Mouse (Mus musculus) midbrain, embryonic 13.5 days (tissue): ENCODE measurements at regions not wholly inside any gene's neighbourhood (a gene's known extent, or its start where the extent isn't known, plus 50 kb on each side); places are given as distances from the start of the nearest gene placed in this dataset.

Source experiments
- ATAC-seq: fragments of 200-750 bp; cut with Nextera tagmentation; 2 replicates; pipeline ENCODE4 v1.8.0; 2017; ENCODE audit warnings: mild to moderate bottlenecking, moderate TSS enrichment, moderate library complexity
- H3K27ac ChIP-seq: fragments of 300-500 bp; sonication (generic); 2 replicates; pipeline ENCODE4 v1.5.1; 2015; ENCODE audit warnings: inconsistent platforms, mild to moderate bottlenecking, moderate library complexity
- H3K27me3 ChIP-seq: fragments of 300-500 bp; sonication (generic); 2 replicates; pipeline ENCODE4 v1.6.1; 2015; ENCODE audit warnings: mild to moderate bottlenecking, inconsistent platforms
- H3K36me3 ChIP-seq: fragments of 300-500 bp; sonication (generic); 2 replicates; pipeline ENCODE4 v1.6.1; 2015; ENCODE audit warnings: mild to moderate bottlenecking, inconsistent platforms
- H3K4me1 ChIP-seq: fragments of 300-500 bp; sonication (generic); replicated peaks from 2 replicates; pipeline ENCODE4 v1.6.1; 2015; ENCODE audit warnings: inconsistent platforms
- H3K4me2 ChIP-seq: fragments of 300-500 bp; sonication (generic); replicated peaks from 2 replicates; pipeline ENCODE4 v1.6.1; 2015; ENCODE audit warnings: moderate library complexity, mild to moderate bottlenecking, inconsistent platforms
- H3K4me3 ChIP-seq: fragments of 300-500 bp; sonication (generic); replicated peaks from 2 replicates; pipeline ENCODE4 v1.5.1; 2015; ENCODE audit warnings: mild to moderate bottlenecking, inconsistent platforms
- H3K9ac ChIP-seq: fragments of 300-500 bp; sonication (generic); replicated peaks from 2 replicates; pipeline ENCODE4 v1.6.1; 2015; ENCODE audit warnings: mild to moderate bottlenecking, inconsistent platforms
- H3K9me3 ChIP-seq: fragments of 300-500 bp; sonication (generic); 2 replicates; pipeline ENCODE4 v1.6.1; 2016; ENCODE audit warnings: mild to moderate bottlenecking, inconsistent platforms
- WGBS: fragments of 180-500 bp; shearing (Covaris S2); methylation state at CpG from one replicate; pipeline ENCODE4 v1.1.7; 2015; 5-methylcytosine and 5-hydroxymethylcytosine counted together

GRCm38 (mm10) chr3:66646251-66646650, 334.9 kb upstream of the Rsrc1 start:
- Histone ChIP-seq H3K4me1 (0 out of 2 replicates have a peak, but pooled peaks cover 4% of the 10 kb centered on the region), H3K9me3 (no peaks in the 10 kb centered on the region), H3K27me3 (no peaks in the 10 kb centered on the region), H3K4me2 (no peak overlapping the region), H3K9ac (no peak overlapping the region), H3K27ac (no peak overlapping the region), H3K4me3 (no peak overlapping the region), H3K36me3 (no peaks in the 10 kb centered on the region)
- no peak for ATAC-seq
- whole genome bisulfite sequencing, result 44% methylated on average over 4 of the region's 4 CpGs

- Histone ChIP-seq H3K27ac (no peak overlapping the region), H3K9me3 (no peaks in the 10 kb centered on the region), H3K36me3 (no peaks in the 10 kb centered on the region), H3K4me3 (no peak overlapping the region), H3K9ac (no peak overlapping the region), H3K4me2 (no peak overlapping the region), H3K27me3 (no peaks in the 10 kb centered on the region), H3K4me1 (0 out of 2 replicates have a peak, but pooled peaks cover 4% of the 10 kb centered on the region)
- no peak for ATAC-seq
- 87% methylated on average over 4 of the region's 4 CpGs for WGBS
Measured at GRCm38 (mm10) chr3:66649271-66649670, 331.9 kb upstream of the Rsrc1 start.

GRCm38 (mm10) chr3:66650076-66650748, 331.0 kb upstream of the Rsrc1 start:
- H3K4me2 ChIP-seq, result no peak overlapping the region
- H3K36me3 ChIP-seq, result no peaks in the 10 kb centered on the region
- no peak overlapping the region for H3K9ac ChIP-seq
- WGBS, result 87% methylated on average over 15 of the region's 15 CpGs
- no peaks in the 10 kb centered on the region for H3K27me3 ChIP-seq
- no peak overlapping the region for H3K27ac ChIP-seq
- H3K4me3 ChIP-seq, result no peak overlapping the region
- 0 out of 2 replicates have a peak, but pooled peaks cover 4% of the 10 kb centered on the region for H3K4me1 ChIP-seq
- H3K9me3 ChIP-seq, result no peaks in the 10 kb centered on the region
- ATAC-seq, result no peak

GRCm38 (mm10) chr3:66650749-66651472, 330.3 kb upstream of the Rsrc1 start:
- H3K27me3 ChIP-seq, result no peaks in the 10 kb centered on the region
- H3K4me1 ChIP-seq, result 0 out of 2 replicates have a peak, but pooled peaks cover 4% of the 10 kb centered on the region
- H3K9me3 ChIP-seq, result no peaks in the 10 kb centered on the region
- H3K4me2 ChIP-seq, result no peak overlapping the region
- WGBS, result 53% methylated on average over 16 of the region's 16 CpGs
- ATAC-seq, result 0 out of 2 replicates have a peak, but pooled peaks have one; percentile 20
- no peak overlapping the region for H3K9ac ChIP-seq
- H3K4me3 ChIP-seq, result no peak overlapping the region
- H3K27ac ChIP-seq, result no peak overlapping the region
- H3K36me3 ChIP-seq, result no peaks in the 10 kb centered on the region

GRCm38 (mm10) chr3:66652139-66652846, 328.9 kb upstream of the Rsrc1 start:
- no peak for ATAC-seq
- no peaks in the 10 kb centered on the region for H3K36me3 ChIP-seq
- no peak overlapping the region for H3K9ac ChIP-seq
- 91% methylated on average over 7 of the region's 7 CpGs for WGBS
- H3K27me3 ChIP-seq, result no peaks in the 10 kb centered on the region
- 0 out of 2 replicates have a peak, but pooled peaks cover 4% of the 10 kb centered on the region for H3K4me1 ChIP-seq
- no peak overlapping the region for H3K4me3 ChIP-seq
- no peak overlapping the region for H3K4me2 ChIP-seq
- H3K27ac ChIP-seq, result no peak overlapping the region
- no peaks in the 10 kb centered on the region for H3K9me3 ChIP-seq

DNA sequence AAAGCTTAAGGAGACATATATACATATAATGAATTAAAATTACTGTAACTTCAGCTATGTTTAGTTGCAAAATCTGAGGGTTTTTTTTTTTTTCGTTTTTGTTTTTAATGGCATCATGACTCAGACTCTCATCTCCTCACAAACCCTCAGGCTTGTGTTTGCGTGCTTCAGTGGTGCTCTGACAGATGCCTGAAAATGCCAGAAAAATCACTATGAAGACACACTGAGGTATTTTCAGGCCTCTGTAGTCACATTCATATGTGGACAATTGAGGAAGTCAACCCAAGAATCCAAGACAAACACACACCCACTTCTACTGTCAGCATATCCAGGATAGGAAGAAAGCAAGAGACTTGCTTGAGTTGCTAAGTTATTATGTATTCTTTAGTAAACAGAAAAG, 327.2 kb upstream of the Rsrc1 start:
- Histone ChIP-seq H3K4me1 (0 out of 2 replicates have a peak, but pooled peaks cover 4% of the 10 kb centered on the region), H3K27me3 (no peaks in the 10 kb centered on the region), H3K36me3 (no peaks in the 10 kb centered on the region), H3K4me2 (no peak overlapping the region), H3K4me3 (no peak overlapping the region), H3K9ac (no peak overlapping the region), H3K27ac (no peak overlapping the region), H3K9me3 (no peaks in the 10 kb centered on the region)
- ATAC-seq, result no peak
- 79% methylated on average over 2 of the region's 2 CpGs for WGBS

GRCm38 (mm10) chr3:66654860-66655259, 326.3 kb upstream of the Rsrc1 start:
- Histone ChIP-seq H3K36me3 (no peaks in the 10 kb centered on the region), H3K4me1 (0 out of 2 replicates have a peak, but pooled peaks cover 4% of the 10 kb centered on the region), H3K27ac (no peak overlapping the region), H3K4me3 (no peak overlapping the region), H3K4me2 (no peak overlapping the region), H3K27me3 (no peaks in the 10 kb centered on the region), H3K9ac (no peak overlapping the region), H3K9me3 (no peaks in the 10 kb centered on the region)
- 78% methylated on average over 1 of the region's 1 CpGs for WGBS
- no peak for ATAC-seq

DNA sequence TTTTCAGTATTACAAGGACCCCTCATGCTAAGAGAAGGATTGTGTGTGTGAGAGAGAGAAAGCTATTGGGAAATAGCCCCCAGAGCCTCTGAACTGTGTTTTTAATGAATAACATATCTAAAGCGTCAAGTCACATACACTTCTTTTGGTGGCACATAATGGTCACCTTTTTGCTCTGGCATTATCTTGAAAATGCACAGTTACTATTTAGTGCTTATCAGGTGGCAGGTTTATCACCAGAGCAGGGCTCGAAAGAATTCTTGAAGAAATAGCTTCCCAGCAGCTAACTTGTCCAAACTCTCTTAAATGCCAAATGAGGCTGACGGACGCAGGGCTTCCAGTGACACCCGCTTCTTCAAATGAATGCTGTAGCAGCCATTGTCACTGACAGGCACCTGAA, 324.7 kb upstream of the Rsrc1 start:
- Histone ChIP-seq H3K4me3 (no peak overlapping the region), H3K9me3 (no peaks in the 10 kb centered on the region), H3K9ac (no peak overlapping the region), H3K27ac (no peak overlapping the region), H3K4me1 (no peaks in the 10 kb centered on the region), H3K4me2 (no peak overlapping the region), H3K27me3 (no peaks in the 10 kb centered on the region), H3K36me3 (no peaks in the 10 kb centered on the region)
- no peak for ATAC-seq
- WGBS, result 91% methylated on average over 5 of the region's 5 CpGs

GRCm38 (mm10) chr3:66660555-66660954, 320.6 kb upstream of the Rsrc1 start:
- Histone ChIP-seq H3K27me3 (no peaks in the 10 kb centered on the region), H3K27ac (no peak overlapping the region), H3K4me1 (peaks cover 19% of the 10 kb centered on the region), H3K4me3 (no peak overlapping the region), H3K9me3 (no peaks in the 10 kb centered on the region), H3K4me2 (no peak overlapping the region), H3K36me3 (no peaks in the 10 kb centered on the region), H3K9ac (no peak overlapping the region)
- WGBS, result 72% methylated on average over 5 of the region's 5 CpGs
- ATAC-seq, result no peak

DNA sequence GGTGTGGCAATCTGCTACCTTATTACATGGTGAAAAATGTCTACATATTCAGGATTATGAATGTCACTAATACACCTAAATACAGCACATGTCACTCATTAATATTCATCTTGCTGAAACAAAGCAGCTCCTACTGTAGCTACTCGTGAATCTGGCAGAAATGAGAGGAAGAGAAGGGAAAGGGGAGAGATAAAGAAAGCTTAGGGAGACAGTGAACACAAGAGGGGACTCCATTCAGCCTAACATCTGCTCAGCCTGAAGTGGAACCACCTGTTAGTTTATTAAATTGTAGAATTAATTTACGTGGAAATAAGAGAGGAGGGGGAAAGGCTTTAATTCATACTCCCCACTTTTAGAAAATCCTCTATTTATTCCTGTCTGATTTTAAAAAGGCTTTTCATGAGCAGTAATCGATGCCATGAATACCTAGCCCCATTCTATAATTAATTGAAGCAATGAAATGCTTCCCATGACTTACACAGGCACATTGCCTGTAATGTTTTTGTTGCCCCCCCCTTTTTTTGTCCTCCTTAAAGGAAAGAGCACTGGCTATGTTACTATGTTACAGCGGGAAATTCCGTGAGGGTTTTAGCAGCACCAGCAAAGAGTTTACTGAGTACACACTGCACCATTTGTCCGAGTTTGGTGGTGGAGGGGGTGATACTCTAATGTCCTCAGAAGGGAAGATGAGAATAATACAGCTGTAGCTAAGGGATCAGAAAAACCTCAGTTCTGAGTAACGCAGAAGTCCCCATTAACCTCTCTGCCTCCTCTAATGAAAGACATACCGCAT, 319.2 kb upstream of the Rsrc1 start:
- Histone ChIP-seq H3K9me3 (no peaks in the 10 kb centered on the region), H3K4me3 (no peak overlapping the region), H3K27ac (no peak overlapping the region), H3K4me2 (no peak overlapping the region), H3K27me3 (no peaks in the 10 kb centered on the region), H3K9ac (no peak overlapping the region), H3K36me3 (no peaks in the 10 kb centered on the region), H3K4me1 (peaks cover 19% of the 10 kb centered on the region)
- 60% methylated on average over 8 of the region's 8 CpGs for WGBS
- ATAC-seq, result no peak

- peak; percentile 20; the same call in 1 of the 2 replicates for ATAC-seq
Measured at GRCm38 (mm10) chr3:66683589-66684286, 297.5 kb upstream of the Rsrc1 start.

More at GRCm38 (mm10) chr3:66683589-66684286, 297.5 kb upstream of the Rsrc1 start:
- no peaks in the 10 kb centered on the region for H3K27me3 ChIP-seq
- 0 out of 2 replicates have a peak overlapping the region, but pooled peaks have one; percentile 30 for H3K27ac ChIP-seq
- H3K4me2 ChIP-seq, result no peak overlapping the region
- H3K4me3 ChIP-seq, result no peak overlapping the region
- peaks cover 6% of the 10 kb centered on the region; the same call in 1 of the 2 replicates for H3K9me3 ChIP-seq
- H3K36me3 ChIP-seq, result no peaks in the 10 kb centered on the region
- H3K9ac ChIP-seq, result no peak overlapping the region
- WGBS, result 46% methylated on average over 8 of the region's 8 CpGs
- peaks cover 11% of the 10 kb centered on the region for H3K4me1 ChIP-seq
